Mouse (Mus musculus) left cerebral cortex, postnatal 10 days (tissue): ENCODE results near the gene Wbp2. TPM values are rescaled to one million over a fixed set of nuclear protein-coding genes. Genes with fewer than 3 reads are reported as not detected.
A peak's percentile ranks its signal among the peaks of the same experiment; 100 is the strongest.
"Not testable (repeated sequence)": the region's sequence is repeated elsewhere in the genome, so short reads cannot be mapped to it uniquely, and the experiment has no call there.

Experiments
- DNase-seq, 2 experiments: peaks; one replicate each; pipeline ENCODE4 v3.0.0; 2021 to 2022; ENCODE audit warnings: low spot score in 2 of 2, mixed read lengths in 1 of 2; ENCODE audit errors: extremely low spot score in 1 of 2
- intact Hi-C: fragments of 180-260 bp; cut with DNase I; formaldehyde crosslinking; loops from one replicate; pipeline ENCODE4 v1.15.1; 2025
- total RNA-seq, 2 experiments: library from RNA; stranded (reverse); gene quantifications; 2 replicates each; pipeline ENCODE4 v1.2.3; 2021

Wbp2 gene
- total RNA-seq: 100 to 1,000 TPM; 229 to 234 TPM

GRCm38 (mm10) chr11:116086258-116087193, at the start of gene Wbp2:
TSS of gene Wbp2 (minus strand) at chr11:116086995.
- peak; percentile 98 to 99 for DNase-seq
- intact Hi-C loops: loop anchor here (2.0 to 5.0 kb wide), 2 partner anchors 44 to 54 kb away; partner anchors contain the start of genes Trim65 and Unk

- intact Hi-C loops: loop anchor here (5.0 kb wide), 1 partner anchor 102 kb away; the partner anchor contains the start of gene Unk
Measured at GRCm38 (mm10) chr11:116134171-116134570, 47.4 kb upstream of the Wbp2 start.

GRCm38 (mm10) chr11:116133497-116133896, 46.7 kb upstream of the Wbp2 start:
- DNase-seq: no peak
- intact Hi-C loops: loop anchor here (5.0 kb wide), 1 partner anchor 101 kb away; the partner anchor contains the start of gene Unk

More at GRCm38 (mm10) chr11:116134171-116134570, 47.4 kb upstream of the Wbp2 start:
- no peak for DNase-seq

GRCm38 (mm10) chr11:116132366-116133333, 45.9 kb upstream of the Wbp2 start:
- DNase-seq: no peak
- intact Hi-C loops: loop anchor here (5.0 kb wide), 1 partner anchor 100 kb away; the partner anchor contains the start of gene Unk

- no peak for DNase-seq
- intact Hi-C loops: loop anchor here (2.0 to 5.0 kb wide), 2 partner anchors 45 to 99 kb away; partner anchors contain the start of genes Unk and Wbp2
Measured at GRCm38 (mm10) chr11:116131349-116132170, 44.8 kb upstream of the Wbp2 start.

- DNase-seq: peak; percentile 80 to 95
- intact Hi-C loops: loop anchor here (2.0 to 5.0 kb wide), 2 partner anchors 44 to 98 kb away; partner anchors contain the start of genes Unk and Wbp2
Measured at GRCm38 (mm10) chr11:116130488-116131205, 43.9 kb upstream of the Wbp2 start, which contains the start of gene Trim65. TSS of gene Trim65 (minus strand) at chr11:116131128.

GRCm38 (mm10) chr11:116129993-116130487, 43.2 kb upstream of the Wbp2 start:
- no peak for DNase-seq
- intact Hi-C loops: loop anchor here (2.0 to 5.0 kb wide), 2 partner anchors 43 to 98 kb away; partner anchors contain the start of genes Unk and Wbp2

GRCm38 (mm10) chr11:116129091-116129790, 42.4 kb upstream of the Wbp2 start:
- intact Hi-C loops: no loop called here
- no peak for DNase-seq

GRCm38 (mm10) chr11:116127986-116128385, 41.2 kb upstream of the Wbp2 start:
- no peak for DNase-seq
- intact Hi-C loops: no loop called here

- intact Hi-C loops: no loop called here
- DNase-seq: peak in 1 of 2 experiments; percentile 86
Measured at GRCm38 (mm10) chr11:116127156-116127980, 40.6 kb upstream of the Wbp2 start, which contains the start of gene Trim47. TSS of gene Trim47 (minus strand) at chr11:116127210.

GRCm38 (mm10) chr11:116126261-116126660, 39.5 kb upstream of the Wbp2 start:
- intact Hi-C loops: no loop called here
- no peak for DNase-seq

- intact Hi-C loops, DNase-seq: not testable (repeated sequence)
Measured at GRCm38 (mm10) chr11:116121731-116122245, 35.0 kb upstream of the Wbp2 start.

- intact Hi-C loops: no loop called here
- DNase-seq: no peak
Measured at GRCm38 (mm10) chr11:116117819-116118218, 31.0 kb upstream of the Wbp2 start.

GRCm38 (mm10) chr11:116117241-116117640, 30.4 kb upstream of the Wbp2 start:
- no peak for DNase-seq
- intact Hi-C loops: no loop called here

- DNase-seq: no peak
- intact Hi-C loops: no loop called here
Measured at GRCm38 (mm10) chr11:116111611-116112203, 24.9 kb upstream of the Wbp2 start.
